Mouse (Mus musculus) ES-CJ7 (cell line): ENCODE data around the gene Arpc5.

Source experiments
- DNase-seq: peaks from one replicate; pipeline ENCODE4 v3.0.0; 2011; ENCODE audit warnings: low read depth, low spot score

Gene Arpc5

GRCm38 (mm10) chr1:152810533-152811439 lies 44.4 kb downstream of the Arpc5 start:
- no peak for DNase-seq

DNA sequence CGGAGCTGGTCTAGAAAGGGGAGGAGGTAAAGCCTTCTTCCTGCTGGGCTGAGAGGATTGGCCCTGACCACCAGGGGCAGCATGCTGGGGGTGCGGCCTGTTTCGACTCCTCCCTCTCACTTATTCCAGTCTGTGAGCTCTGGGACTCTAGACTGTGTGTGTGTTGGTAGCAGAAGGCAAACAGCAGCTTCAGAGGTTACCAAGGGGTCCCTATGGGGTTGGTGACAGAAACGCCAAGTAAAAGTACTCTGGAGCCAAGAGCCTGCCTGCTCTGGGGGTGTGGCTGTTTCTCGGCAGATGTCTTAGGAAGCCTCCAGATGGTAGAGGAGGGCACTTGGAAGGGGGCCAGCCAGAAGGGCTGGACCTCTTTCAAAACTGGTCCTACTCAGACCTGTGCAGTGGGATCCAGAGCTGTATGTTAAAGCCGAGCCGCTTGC lies 48.9 kb downstream of the Arpc5 start:
- DNase-seq, result peak; percentile 93

DNA sequence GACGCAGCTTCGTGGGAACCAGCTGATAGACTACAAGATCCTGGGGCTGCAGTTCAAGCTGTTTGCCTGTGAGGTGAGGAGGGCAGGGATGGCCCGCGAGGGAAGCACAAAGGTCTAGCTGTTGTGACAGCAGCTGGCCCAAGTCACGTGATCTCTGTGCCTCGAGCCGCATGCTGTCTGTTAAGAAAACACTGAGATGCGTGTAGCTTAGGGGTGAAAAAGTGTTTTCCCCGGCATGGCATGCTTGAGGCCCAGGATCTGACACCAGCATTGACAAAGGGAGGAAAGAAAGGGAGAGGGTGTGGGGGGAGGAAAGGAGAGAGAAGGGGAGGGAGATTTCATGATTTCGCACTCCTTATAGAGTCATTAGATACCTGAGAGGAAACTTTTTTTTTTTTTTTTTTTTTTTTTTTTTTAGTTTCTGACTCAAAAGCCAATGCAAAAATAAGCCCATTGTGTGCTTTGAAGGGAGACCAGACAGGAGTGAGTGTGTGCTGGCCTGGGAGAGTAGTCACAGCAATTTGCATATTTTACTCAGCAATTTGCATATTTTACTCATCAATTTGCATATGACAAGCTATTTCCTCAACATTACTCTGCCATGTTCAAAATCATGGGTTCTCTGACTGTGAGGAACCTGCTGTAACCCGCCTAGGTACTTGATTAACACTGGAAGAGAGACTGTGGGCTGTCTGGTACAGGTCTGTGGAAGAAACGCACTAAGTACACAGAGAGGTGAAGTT lies 50.9 kb downstream of the Arpc5 start:
- DNase-seq, result peak; percentile 59

DNA sequence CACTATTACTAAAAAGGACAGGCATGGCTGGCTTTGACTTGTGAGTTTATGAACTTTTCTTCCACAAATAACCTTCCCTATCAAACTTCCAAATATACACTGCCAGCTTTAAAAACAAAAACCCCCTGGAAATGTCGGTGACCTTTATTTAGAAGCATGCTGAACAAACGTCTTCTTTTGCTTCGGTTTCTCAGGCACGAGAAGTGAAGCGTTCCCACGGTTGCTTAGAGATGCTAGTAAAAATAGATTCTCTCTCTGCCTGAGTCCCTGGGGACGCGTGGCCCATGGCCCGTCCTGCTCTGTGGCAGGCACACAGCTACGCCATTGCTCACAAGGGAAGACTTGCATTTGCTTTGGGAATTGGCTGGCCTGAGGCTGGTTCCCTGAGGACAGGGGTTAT lies 51.5 kb downstream of the Arpc5 start:
- DNase-seq, result peak; percentile 47

DNA sequence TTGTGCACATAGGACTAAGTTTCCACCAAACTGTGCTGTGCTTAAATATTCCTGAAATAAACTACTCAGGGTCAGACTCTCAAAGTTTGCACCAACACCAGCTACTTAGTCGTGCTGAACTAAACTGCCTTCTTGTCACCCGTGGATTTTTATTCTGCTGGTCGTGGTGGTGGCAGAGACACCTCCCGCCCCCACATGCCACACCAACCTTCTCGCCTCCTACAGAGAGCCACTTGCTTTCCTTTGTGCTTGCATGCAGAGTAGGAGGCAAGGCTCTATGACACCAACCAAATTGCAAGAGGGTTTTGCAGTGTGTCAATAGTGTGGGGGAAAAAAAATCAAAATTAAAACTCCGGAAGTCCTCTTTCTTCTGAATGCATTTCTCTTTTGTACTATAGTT lies 53.2 kb downstream of the Arpc5 start:
- no peak for DNase-seq

DNA sequence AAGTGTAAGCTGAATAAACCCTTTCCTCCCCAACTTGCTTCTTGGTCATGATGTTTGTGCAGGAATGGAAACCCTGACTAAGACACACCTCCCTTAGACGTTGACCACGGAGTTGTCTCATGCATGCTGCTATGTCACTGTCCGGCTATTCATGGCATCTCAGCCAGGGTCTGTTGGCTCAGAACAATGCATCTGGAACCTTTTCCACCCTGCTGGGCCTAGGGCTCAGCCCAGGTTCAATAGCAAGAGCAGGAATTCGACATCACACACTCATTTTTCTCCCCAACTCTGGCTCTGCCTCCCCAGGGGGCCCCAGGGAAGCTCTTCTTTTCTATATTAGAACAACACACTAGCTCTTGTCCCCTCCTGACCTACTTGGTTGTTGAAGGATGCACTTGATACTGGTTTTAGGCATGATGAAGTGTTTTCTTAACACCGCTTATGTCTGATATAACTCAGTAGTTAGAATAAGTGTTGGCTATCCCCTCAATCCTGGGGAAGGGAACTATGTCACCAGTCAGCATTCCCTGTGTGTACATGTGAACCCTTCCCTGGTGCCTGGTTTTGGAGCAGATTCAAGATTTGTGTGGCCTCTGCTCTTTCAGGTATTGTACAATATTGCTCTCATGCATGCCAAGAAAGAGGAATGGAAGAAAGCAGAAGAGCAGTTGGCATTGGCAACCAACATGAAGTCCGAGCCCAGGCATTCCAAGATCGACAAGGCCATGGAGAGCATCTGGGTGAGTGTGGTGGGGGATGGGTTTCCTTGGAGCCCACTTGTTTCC lies 54.8 kb downstream of the Arpc5 start:
- no peak for DNase-seq

GRCm38 (mm10) chr1:152821746-152822145 lies 55.4 kb downstream of the Arpc5 start:
- no peak for DNase-seq

DNA sequence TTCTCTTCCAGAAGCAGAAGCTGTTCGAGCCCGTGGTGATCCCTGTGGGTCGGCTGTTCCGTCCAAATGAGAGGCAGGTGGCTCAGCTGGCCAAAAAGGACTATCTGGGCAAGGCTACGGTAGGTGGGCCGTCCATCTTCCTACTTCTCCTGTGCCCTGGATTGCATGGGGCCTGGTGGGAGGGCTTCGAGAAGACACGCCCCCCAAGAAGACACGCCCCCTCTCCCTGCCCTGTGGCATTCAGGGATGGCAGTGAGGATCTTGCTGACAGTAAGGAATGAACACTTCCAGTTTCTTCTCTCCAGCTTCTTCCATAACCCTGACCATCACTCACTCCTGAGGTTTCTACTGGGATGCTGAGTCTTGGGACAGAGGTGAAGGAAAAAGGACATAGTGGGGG lies 57.9 kb downstream of the Arpc5 start:
- no peak for DNase-seq
